Mouse (Mus musculus): ENCODE measurements around the gene Ocel1.
"Not testable (repeated sequence)": the region's sequence is repeated elsewhere in the genome, so short reads cannot be mapped to it uniquely, and the experiment has no call there.

Gene Ocel1
- long read RNA-seq, experiment 1, transcript Ocel1-201 (4 exons, 1,611 nt), result major isoform, 9 of 19 reads
- long read RNA-seq, experiment 1, transcript Ocel1-202 (3 exons, 2,179 nt), result minor isoform, 5 of 19 reads
- long read RNA-seq, experiment 1, partial matches to known transcripts, result 0 of 19 reads
- long read RNA-seq, experiment 1, other reads (novel, unspliced or antisense), result 5 of 19 reads
- long read RNA-seq, experiment 2, partial matches to known transcripts, result 0 of 10 reads
- long read RNA-seq, experiment 2, other reads (novel, unspliced or antisense), result 6 of 10 reads

DNA sequence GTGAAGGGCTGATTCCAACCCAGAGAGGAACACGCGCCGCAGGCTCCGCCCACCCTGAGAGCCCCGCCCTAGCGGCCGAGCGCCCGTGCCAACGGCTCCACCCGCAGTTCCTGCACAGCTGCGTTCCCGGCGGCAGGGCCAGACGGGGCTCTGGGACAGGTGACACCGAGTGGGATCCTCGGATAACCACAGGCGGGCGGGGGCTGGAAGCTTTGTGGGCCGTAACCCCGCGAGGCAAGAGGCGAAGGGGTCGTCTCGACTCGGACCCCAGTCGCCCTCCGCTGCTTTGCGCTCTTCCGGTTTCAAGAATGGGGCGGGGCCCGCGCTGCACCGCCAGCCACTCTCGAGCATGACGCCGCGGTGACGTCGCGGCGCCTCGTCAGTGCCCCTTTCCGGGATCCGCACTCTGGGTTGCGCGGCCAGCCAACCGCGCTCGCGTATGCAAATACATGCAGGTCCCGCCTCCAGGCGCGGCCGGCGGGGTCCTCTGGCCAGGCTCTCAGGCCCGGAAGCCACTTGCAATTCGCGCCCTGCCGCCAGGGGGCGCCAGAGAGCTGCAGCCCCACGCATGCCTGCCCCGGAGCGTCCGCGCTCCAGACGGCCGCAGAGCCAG lies at the start of gene Ocel1:
Gene Ocel1 (plus strand): TSS at position 63 of the 613 bp plus-strand sequence.
- intact Hi-C loops (cut with DNase I), result no loop called here

DNA sequence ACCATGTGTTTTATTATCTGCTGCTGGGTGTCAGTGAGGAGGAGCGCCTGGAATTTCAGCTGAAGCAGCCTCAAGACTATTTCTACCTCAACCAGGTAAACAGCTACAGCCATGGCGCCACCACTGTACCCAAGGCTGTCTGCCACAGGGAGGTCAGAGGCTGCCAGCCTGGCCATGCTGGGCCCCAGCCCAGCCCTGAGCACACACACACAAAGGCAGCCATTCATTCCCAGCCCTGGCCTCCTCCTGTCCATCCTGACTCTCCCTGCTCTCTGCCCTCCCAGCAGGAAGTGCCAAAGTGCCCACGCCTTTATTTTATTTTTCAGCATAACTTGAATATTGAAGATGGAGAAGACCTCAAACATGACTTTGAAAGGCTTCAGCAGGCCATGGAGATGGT lies 48.2 kb upstream of the Ocel1 start:
- intact Hi-C loops (cut with DNase I), result loop anchor here (5.0 kb wide), 1 partner anchor 51 kb away; the partner anchor contains the start of genes Haus8 and Myo9b

DNA sequence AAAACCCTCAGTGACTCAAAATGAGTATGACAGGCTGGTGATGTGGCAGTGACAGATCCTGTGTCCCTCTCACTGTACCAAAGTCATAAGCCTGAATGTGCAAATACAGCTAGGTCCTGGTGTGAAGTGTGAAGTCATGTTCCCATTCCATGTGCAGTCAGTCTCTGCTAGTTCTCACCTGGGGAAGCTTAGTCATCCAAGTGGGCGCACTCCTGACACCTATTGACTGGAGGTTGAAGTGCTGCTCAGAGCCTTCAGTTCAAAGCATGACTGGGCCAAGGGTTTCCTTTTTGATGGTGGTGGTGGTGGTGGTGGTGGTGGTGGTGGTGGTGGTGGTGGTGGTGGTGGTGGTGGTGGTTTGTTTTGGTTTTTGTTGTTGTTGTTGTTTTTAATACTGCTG lies 46.2 kb upstream of the Ocel1 start:
- intact Hi-C loops (cut with DNase I), result loop anchor here (5.0 kb wide), 2 partner anchors 53 to 103 kb away; partner anchors contain the start of genes Haus8 and Myo9b

DNA sequence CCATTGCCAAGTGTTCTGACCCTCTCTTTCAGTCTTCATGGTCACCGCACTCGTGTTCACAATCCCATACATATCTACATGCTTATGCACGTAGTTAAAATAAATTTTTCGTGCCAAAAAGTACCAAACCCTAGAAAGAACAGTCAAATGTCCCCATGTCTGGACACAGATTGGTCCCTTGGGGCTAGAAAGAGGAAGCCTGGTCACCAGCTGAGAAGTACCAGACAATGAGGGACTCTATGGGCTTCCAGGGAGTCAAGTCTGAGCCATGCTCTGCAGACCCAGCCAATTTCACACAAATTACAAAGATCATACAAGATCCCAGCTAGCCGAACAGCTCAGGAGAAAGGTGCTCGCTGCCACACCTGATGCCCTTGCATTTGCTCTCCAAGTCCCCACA lies 33.3 kb upstream of the Ocel1 start:
- intact Hi-C loops (cut with DNase I), result not testable (repeated sequence)

DNA sequence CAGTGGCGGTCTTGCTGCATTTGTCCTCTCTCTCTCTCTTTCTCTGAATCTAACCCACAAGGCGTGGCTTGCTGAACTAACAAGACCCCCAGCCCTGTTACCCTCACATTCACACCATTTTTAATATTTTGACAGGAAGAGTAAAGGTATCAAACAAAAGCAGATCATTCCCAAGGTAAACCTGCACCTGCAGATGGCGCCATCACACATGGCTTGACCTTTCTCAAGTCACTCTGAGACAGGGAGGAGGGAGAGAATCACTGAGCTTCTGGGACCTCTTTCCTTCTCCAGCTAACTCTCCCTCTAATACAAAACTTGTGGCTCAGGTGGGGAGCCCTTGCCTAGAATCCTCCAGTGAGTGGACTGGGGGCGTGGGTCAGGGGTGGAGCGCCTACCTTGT lies 30.5 kb upstream of the Ocel1 start:
- intact Hi-C loops (cut with DNase I), result no loop called here

DNA sequence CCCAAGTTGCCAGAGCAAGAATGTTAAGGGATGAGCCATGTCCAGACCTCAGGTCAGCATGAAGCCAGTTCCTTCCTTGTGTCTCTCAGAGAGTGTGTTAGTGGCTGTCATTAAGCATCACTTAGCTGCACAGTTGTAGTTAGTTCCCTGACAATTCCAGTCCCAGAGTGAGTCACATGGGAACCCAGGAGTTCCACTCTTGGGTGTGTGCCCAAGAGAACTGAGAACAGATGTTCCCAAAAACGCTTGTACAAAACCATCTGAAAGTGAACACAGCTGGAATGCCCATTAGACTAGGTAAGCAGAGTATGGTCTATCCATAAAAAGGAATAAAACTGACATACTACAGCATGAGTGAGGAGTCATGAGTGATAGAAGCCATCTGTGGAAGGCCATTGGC lies 24.5 kb upstream of the Ocel1 start:
- intact Hi-C loops (cut with DNase I), result no loop called here

DNA sequence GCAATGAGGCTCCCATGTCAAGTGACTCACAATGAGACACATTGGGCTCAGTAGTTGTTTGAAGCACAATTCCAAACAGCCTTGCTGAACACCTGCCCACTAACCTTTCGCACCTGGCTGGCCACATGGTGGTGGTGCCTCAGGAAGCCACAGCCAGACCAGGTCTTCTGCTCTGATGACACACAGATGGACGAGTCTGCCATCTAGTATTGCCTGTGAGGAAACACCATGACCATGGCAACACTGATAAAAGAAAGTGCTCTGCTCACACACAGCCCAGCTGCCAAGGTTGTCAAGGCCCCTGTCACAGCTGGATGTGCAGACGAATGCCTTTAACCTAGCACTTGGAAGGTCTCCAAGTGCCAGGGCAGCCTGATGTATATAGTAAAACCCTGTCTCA lies 20.0 kb upstream of the Ocel1 start:
- intact Hi-C loops (cut with DNase I), result no loop called here

DNA sequence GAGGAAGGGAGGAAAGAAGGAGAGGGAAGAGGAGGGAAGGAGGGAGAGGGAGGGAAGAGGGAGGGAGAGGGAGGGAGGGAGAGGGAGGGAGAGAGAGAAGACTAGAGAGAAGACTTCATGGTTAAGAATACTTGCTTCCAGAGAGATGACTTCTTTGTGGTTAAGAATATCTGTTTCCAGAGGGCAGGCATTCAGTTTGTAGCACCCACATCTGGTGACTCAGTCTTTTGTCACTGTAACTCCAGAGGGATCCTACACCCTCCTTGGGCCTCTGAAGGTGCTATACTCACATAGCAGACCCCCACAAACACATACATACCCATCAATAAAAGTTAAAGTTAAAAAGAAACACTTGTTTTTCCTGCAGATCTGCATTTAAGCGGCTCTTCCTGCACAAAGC lies 19.6 kb upstream of the Ocel1 start:
- intact Hi-C loops (cut with DNase I), result no loop called here

DNA sequence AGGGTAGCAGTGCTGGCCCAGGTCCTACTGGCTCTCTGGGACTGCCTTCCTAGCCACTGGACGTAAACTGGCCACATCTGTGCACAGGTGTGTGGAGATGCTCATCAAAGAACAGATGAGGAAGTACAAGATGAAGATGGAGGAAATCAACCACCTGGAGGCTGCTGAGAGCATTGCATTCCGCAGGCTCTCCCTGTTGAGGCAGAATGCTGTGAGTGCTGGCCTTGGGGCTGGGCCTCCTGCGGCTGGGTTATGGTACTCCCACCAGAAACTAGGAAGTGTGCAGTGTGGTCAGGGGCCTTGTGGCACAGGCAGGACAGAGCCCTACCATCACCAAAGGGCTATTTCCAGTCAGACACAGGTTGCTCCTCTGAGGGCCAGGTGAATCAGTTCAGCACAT lies 13.1 kb upstream of the Ocel1 start:
- intact Hi-C loops (cut with DNase I), result loop anchor here (5.0 kb wide), 1 partner anchor 136 kb away; no protein-coding TSS in a partner anchor

DNA sequence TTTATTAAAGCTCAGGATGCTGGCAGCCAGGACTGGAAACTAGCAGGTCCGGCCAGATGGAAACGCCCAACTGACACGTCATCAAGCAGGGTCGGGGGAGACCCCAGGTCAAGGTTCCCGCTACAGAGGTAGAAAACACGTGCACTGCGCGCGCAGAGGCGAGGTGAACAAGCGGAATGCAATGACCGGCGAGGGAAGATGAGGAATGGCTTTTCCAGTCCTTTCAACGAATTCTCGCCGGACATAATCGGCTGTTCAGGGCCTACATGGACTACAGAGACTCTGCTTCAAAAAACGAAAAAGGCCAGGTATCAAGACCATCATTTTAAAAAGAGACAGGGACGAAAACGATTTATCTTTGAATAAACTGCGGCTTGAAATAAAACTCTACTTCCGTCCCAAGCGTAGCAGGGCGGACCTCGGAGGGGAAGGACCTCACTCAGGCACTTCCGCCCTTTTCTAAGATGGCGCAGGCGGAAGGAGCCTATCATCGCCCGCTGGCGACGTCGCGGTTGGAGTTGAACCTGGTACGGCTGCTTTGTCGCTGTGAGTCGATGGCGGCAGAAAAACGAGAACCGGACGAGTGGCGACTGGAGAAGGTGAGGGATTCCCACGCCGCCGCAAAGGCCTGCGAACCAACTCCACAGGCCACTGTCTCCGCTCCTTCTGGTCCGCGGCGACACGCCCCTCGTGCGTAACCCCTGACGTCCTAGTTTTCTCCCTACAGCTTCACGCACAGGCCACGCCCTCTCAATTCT lies 4.1 kb upstream of the Ocel1 start, which contains the start of gene Use1:
Gene Use1 (plus strand): TSS at position 78 of the 758 bp plus-strand sequence.
- intact Hi-C loops (cut with DNase I), result loop anchor here (2.0 kb wide), 1 partner anchor 40 kb away; the partner anchor contains the start of gene Ankle1

DNA sequence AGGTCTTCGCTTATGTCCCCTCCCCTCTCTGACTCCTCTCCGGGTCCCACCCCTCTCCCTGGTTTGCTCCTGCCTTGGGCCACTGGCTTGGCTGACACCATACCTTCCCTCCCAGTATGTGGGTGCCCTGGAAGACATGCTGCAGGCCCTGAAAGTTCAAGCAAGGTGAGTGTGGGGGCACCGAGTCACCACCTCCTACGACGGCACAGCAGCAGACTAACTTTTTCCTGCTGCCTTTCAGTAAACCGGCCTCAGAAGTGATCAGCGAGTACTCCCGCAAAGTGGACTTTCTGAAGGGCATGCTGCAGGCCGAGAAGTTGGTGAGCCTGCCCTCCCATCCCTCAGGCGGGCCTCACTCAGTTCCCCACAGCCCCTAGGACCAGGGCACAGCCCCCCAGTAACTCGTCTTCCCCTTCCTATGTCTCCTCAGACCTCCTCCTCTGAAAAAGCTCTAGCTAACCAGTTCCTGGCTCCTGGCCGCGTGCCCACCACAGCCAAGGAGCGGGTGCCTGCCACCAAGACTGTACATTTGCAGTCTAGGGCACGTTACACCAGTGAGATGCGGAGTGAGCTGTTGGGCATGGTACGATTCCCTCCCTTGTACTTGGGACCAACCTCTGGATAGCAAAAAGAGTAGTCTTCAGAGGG lies 3.4 kb upstream of the Ocel1 start:
- intact Hi-C loops (cut with DNase I), result loop anchor here (2.0 kb wide), 1 partner anchor 39 kb away; the partner anchor contains the start of gene Ankle1

DNA sequence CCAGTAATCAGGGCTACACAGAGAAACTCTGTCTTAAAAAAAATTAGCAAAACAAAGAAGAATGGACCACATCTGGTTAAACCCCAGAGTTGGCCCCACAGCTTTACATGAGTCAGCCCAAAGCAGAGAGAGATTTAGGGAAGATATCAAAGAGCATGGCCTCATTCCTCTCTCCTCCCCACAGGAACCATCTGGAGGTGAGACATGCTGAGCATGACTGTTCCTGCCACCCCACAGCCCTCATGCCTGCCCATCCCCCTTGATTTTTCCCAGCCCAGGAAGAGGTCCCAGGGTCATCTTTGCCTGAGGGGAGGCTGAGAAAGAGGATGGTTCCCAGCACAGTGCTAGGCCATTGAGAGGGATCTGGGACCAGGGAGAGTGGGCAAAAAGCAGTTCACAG lies 2.7 kb upstream of the Ocel1 start:
- intact Hi-C loops (cut with DNase I), result no loop called here

DNA sequence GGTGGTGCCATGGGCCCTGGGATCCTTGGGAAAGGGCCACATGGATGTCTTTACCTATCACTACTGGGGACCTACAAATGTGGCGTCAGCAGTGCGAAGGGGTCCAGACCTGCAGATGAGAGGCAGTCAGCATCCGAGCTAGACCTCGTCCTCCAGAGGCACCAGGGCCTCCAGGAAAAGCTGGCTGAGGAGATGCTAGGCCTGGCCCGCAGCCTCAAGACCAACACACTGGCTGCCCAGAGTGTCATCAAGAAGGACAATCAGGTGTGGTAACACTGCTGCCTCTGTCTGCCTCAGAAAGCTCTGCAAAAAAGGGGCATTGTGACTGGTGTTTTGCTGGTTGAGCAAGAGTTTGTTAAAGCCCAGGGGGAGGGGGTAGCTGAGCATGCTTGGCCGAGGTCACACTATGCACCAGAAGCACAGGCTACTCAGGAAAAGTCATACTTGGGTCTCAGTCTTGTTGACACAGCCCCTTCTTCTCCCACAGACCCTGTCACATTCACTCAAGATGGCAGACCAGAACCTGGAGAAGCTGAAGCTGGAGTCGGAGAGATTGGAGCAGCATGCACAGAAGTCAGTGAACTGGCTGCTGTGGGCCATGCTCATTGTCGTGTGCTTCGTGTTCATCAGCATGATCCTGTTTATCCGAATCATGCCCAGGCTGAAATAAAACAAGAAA lies 1.9 kb upstream of the Ocel1 start:
- intact Hi-C loops (cut with DNase I), result no loop called here

DNA sequence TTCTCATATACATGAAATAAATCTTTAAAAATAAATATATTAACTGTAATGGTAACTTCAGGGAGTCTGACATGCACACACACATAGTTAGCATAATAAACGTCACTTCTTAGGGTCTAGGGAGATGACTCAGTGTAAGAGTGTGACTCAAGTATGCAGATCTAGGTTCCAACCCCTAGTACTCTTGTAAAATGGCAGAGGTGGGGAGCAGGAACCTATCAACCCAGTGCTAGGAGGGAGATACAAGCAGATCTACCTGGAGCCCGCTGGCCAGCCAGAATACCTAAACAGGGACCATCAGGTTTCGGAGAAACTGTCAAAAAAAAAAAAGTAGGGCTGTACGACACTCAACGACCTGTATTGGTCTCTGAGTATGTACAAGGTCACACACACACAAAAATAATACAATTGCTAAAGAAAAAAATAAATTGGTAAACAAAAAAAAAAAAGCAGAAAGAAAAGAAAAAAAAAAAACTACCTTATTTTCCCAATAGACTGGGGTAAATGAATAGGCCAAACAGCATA lies 325 bp upstream of the Ocel1 start:
- intact Hi-C loops (cut with DNase I), result no loop called here

DNA sequence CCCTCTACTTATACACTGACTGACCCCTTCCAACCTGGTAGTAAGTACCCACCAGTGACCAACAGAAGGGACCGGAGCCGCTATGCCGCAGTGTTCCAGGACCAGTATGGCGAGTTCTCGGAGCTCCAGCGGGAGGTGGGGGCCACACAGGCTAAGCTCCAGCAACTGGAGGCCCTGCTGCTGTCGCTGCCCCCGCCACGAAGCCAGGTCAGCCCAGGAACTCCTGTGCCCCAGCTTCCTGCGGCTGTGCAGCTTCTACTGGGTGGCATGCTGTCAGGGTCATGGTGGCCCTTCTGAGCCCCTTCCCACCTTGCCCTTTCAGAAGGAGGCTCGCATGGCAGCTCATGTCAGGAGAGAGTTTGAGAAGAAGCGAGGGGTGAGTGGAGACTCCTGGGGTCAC lies 1.3 kb downstream of the Ocel1 start:
- intact Hi-C loops (cut with DNase I), result no loop called here

DNA sequence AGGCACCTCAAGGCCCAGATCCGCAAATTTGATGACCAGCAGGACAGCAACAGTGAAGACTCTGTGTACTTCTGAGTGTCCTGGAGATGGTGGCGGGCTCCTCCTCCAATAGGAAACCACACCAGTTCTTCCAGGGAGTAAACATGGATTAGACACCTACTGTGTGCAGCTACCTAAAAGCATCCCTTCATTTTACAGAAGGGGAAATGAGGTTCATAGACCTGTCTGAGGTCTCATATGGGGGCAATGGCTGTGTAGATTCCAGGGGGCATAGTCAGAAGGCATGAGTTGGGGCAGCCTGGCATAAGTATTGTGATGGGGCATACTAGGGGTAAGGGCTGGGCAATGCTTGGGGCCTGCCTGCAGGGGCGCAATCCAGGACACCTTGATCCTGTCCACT lies 1.9 kb downstream of the Ocel1 start:
- intact Hi-C loops (cut with DNase I), result no loop called here

DNA sequence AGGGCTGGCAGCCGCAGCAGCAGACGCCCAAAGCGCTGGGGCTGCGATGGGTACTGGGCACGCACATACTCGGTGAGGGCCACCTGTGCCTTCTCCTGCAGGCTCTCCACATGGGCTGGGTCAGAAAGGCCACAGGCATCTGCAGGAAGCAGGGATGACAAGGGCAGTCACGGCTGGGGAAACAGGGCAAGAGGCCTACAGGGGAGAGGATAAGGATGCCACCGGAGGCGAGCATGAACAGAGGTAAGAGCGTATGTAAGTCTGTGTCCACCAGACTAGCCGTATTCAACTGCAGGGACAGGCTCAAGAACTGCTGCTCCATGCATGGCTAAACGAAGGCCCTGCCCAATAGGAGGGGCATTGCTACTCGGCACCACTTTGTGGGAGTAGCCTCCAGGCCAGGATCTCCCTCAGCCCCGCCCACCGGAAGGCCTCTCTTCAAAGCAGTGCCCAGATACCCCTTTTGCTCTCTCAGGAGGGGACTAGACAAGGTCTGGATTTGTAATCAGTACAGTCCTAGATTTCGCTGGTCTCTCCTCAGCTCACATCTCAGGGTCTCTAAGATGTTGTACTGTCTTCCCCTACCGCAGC lies 3.6 kb downstream of the Ocel1 start:
- intact Hi-C loops (cut with DNase I), result no loop called here

DNA sequence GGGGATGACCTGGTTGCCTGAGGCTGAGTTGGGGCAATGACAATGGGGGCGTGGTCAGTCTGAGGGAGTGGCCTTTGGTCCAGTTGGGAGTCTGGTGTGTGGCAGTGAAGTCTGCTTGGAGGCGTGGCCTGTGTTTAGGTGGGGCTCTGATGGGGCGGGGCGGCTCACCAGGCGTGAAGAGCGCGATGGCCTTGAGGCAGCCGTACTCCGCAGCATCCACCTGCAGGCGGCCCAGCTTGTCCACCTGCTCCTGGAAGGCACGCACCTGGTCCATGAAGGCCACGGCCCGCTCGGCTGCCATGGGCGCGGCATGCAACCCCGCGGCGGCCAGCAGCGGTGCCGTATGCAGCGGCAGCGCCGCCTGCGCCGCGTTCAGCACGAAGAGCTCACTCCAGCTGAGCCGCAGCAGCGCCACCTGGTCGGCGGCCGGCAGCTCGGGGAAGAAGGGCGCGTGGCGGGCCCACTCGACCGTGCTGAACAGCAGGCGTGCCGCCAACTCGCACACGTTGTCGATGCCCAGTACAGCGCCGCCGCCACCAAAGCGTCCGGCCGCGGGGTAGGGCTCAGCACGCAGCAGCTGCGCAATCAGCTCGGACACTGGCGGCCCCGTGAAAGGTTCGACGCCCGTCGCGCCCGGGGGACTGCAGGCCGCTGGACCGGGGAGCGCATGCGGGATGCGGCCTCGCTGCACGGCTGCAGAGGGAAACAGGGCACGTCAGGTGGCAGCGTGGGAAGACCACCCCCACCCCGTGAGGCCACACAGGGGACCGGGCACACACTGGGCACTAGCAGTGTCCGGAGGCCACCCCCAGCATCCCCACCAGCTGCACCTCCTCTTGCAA lies 4.7 kb downstream of the Ocel1 start:
- intact Hi-C loops (cut with DNase I), result no loop called here

DNA sequence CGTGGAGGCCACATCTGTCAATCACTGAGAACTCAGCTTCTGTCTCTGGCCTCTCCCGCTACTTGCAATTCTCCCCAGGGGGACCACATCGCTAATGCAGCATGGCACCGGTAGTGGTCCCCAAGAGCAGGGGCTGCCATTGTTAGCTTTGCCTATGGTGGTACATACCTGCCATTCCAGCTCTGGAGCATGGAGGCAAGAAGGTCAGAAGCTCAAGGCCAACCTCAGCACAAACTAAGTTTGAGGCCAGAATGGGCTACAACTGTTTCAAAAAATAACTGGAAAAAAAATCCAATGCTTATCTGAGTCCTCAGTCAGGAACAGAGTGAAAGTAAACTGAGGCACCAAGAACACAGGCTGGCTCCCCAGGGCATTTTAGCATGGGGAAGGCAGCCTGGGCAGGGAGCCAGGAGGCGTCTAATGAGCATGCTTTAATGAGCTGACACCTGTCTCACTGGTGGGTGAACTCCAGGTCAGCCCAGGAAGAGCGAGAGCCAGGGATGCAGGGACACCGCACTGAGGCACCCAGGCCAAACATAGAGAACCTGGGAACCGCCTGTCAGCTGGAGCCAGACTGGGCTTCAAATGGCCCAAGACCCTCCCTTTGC lies 5.4 kb downstream of the Ocel1 start:
- intact Hi-C loops (cut with DNase I), result no loop called here

Measured in adrenal gland (tissue).